Mouse (Mus musculus): ENCODE data around the gene Tubgcp6. TPM values are rescaled to one million over a fixed set of nuclear protein-coding genes. Genes with fewer than 3 reads are reported as not detected.

Gene Tubgcp6
- polyA plus RNA-seq, 1 experiment from 2014 or later: 11.3 TPM

DNA sequence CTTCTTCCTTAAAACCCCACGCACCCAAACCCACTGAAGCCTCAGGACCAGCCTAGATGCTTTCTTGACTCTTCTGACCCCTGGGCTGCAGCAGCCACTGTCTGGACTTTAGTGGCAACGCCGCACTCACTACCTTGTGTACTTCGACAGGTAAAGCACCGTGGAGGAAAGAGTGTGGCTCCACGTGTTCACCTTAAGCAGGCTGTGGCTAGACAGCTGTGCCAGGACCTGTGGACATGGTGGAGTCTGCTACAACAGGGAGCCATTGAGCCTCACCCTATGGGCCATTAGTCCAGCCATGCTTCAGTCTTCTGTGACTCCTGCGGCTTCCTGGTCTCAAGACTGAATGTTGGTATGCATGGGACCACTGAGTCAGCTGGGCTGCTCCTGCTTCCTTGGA, 68.2 kb downstream of the Tubgcp6 start:
- Histone ChIP-seq H3K4me2 (ENCODE audit: low read length) (no peak overlapping the region), H3K4me1 (ENCODE audit: control insufficient read depth in 2 of 2, insufficient read depth in 2 of 2, low read length in 2 of 2) (peaks cover 0 to 8% of the 10 kb centered on the region in 2 experiments; a peak in 2 of 4 replicates), H3K4me3 (ENCODE audit: control insufficient read depth in 1 of 2, insufficient read depth in 1 of 2, low read depth in 1 of 2, low read length in 2 of 2) (no peak overlapping the region), H3K9ac (ENCODE audit: low read length) (no peak overlapping the region), H3K36me3 (ENCODE audit: control insufficient read depth, insufficient read depth, low read length) (peaks cover 32% of the 10 kb centered on the region), H3K9me3 (ENCODE audit: control insufficient read depth, low read length) (no peaks in the 10 kb centered on the region), H3K27me3 (ENCODE audit: control insufficient read depth, insufficient read depth, low read length) (peaks cover 12% of the 10 kb centered on the region), H3K27ac (replicated peaks in 1 of 2; ENCODE audit: control insufficient read depth in 1 of 2, insufficient read depth in 1 of 2, low read depth in 2 of 2, low read length in 2 of 2) (no peak overlapping the region)
- WGBS: 81% methylated on average over 7 of the region's 7 CpGs
- ATAC-seq (ENCODE audit: insufficient number of reproducible peaks, insufficient read depth, low FRiP score, low read depth): no peak

Small RNAs within 50 kb of the gene (microRNA-seq; reads per million reads assigned to microRNA genes)
- not detected for gene Mir7118

Other genes with a start within 250 kb of the Tubgcp6 start
- gene Ttll8, start 168.7 kb downstream of the Tubgcp6 start, polyA plus RNA-seq (2014; fragmentation: Nextera tagmentation; extraction: Ambion mirVana): not detected in 2 replicates
- not detected in 2 replicates for gene Mlc1, start 144.1 kb downstream of the Tubgcp6 start, polyA plus RNA-seq (2014; fragmentation: Nextera tagmentation; extraction: Ambion mirVana)
- 86.2 and 92.8 TPM in 2 replicates for gene Mov10l1, start 140.2 kb downstream of the Tubgcp6 start, polyA plus RNA-seq (2014; fragmentation: Nextera tagmentation; extraction: Ambion mirVana)
- 2.3 and 2.6 TPM in 2 replicates for gene Panx2, start 63.4 kb downstream of the Tubgcp6 start, polyA plus RNA-seq (2014; fragmentation: Nextera tagmentation; extraction: Ambion mirVana)
- gene Trabd, start 48.0 kb downstream of the Tubgcp6 start, polyA plus RNA-seq (2014; fragmentation: Nextera tagmentation; extraction: Ambion mirVana): 51.6 and 51.9 TPM in 2 replicates
- gene Selenoo, start 34.0 kb downstream of the Tubgcp6 start, polyA plus RNA-seq (2014; fragmentation: Nextera tagmentation; extraction: Ambion mirVana): 14.0 and 16.4 TPM in 2 replicates
- 11.0 and 11.5 TPM in 2 replicates for gene Hdac10, start 5.6 kb upstream of the Tubgcp6 start, polyA plus RNA-seq (2014; fragmentation: Nextera tagmentation; extraction: Ambion mirVana)
- 21.0 and 23.0 TPM in 2 replicates for gene Mapk12, start 17.6 kb upstream of the Tubgcp6 start, polyA plus RNA-seq (2014; fragmentation: Nextera tagmentation; extraction: Ambion mirVana)
- 2.5 and 3.2 TPM in 2 replicates for gene Mapk11, start 26.5 kb upstream of the Tubgcp6 start, polyA plus RNA-seq (2014; fragmentation: Nextera tagmentation; extraction: Ambion mirVana)
- gene Plxnb2, start 57.7 kb upstream of the Tubgcp6 start, polyA plus RNA-seq (2014; fragmentation: Nextera tagmentation; extraction: Ambion mirVana): 87.4 and 99.3 TPM in 2 replicates
- 14.8 and 16.6 TPM in 2 replicates for gene Dennd6b, start 73.4 kb upstream of the Tubgcp6 start, polyA plus RNA-seq (2014; fragmentation: Nextera tagmentation; extraction: Ambion mirVana)
- 21.9 and 22.9 TPM in 2 replicates for gene Ppp6r2, start 88.4 kb upstream of the Tubgcp6 start, polyA plus RNA-seq (2014; fragmentation: Nextera tagmentation; extraction: Ambion mirVana)
- gene Sbf1, start 192.2 kb upstream of the Tubgcp6 start, polyA plus RNA-seq (2014; fragmentation: Nextera tagmentation; extraction: Ambion mirVana): 38.2 and 45.1 TPM in 2 replicates
- gene Adm2, start 199.6 kb upstream of the Tubgcp6 start, polyA plus RNA-seq (2014; fragmentation: Nextera tagmentation; extraction: Ambion mirVana): 0.20 and 0.40 TPM in 2 replicates
- not detected in 2 replicates for gene Miox, start 211.3 kb upstream of the Tubgcp6 start, polyA plus RNA-seq (2014; fragmentation: Nextera tagmentation; extraction: Ambion mirVana)
- 33.5 and 36.2 TPM in 2 replicates for gene Lmf2, start 232.5 kb upstream of the Tubgcp6 start, polyA plus RNA-seq (2014; fragmentation: Nextera tagmentation; extraction: Ambion mirVana)
- gene Ncaph2, start 232.6 kb upstream of the Tubgcp6 start, polyA plus RNA-seq (2014; fragmentation: Nextera tagmentation; extraction: Ambion mirVana): 95.0 and 97.6 TPM in 2 replicates